Mouse (Mus musculus): ENCODE results near the gene Pglyrp3.
"Not testable (repeated sequence)": the region's sequence is repeated elsewhere in the genome, so short reads cannot be mapped to it uniquely, and the experiment has no call there.

Gene Pglyrp3

GRCm38 (mm10) chr3:92014283-92014682 is at the start of gene Pglyrp3:
Gene Pglyrp3 (plus strand): TSS chr3:92014583.
- no peak for DNase-seq

GRCm38 (mm10) chr3:92011001-92011400 is 3.4 kb upstream of the Pglyrp3 start:
- DNase-seq: no peak

GRCm38 (mm10) chr3:92024541-92024940 is 10.2 kb downstream of the Pglyrp3 start:
- not testable (repeated sequence) for DNase-seq

GRCm38 (mm10) chr3:92033203-92033602 is 18.8 kb downstream of the Pglyrp3 start:
- no peak for DNase-seq

GRCm38 (mm10) chr3:92033892-92034291 is 19.5 kb downstream of the Pglyrp3 start:
- DNase-seq: no peak

- no peak for DNase-seq
Measured at GRCm38 (mm10) chr3:92050382-92051054, 36.1 kb downstream of the Pglyrp3 start.

- DNase-seq: peak; percentile 80 to 85
Measured at GRCm38 (mm10) chr3:92080462-92081284, 66.3 kb downstream of the Pglyrp3 start.
